Mouse (Mus musculus) myocyte (in vitro differentiated cells): Measurements from ENCODE around the gene Gm17660. TPM values are rescaled to one million over a fixed set of nuclear protein-coding genes. Genes with fewer than 3 reads are reported as not detected.

Experiments
- H3K27me3 ChIP-seq: one replicate; pipeline ENCODE4 v1.6.1; 2011; ENCODE audit not compliant: control insufficient read depth, insufficient read depth, insufficient read length
- H3K36me3 ChIP-seq: one replicate; pipeline ENCODE4 v1.6.1; 2011; ENCODE audit not compliant: control insufficient read depth, insufficient read depth
- H3K4me2 ChIP-seq: one replicate; pipeline ENCODE4 v1.6.1; 2011; ENCODE audit warnings: low read depth, control low read depth
- H3K4me3 ChIP-seq: one replicate; pipeline ENCODE4 v1.5.1; 2011; ENCODE audit warnings: mild to moderate bottlenecking, control low read depth, moderate library complexity
- H3K79me2 ChIP-seq: one replicate; pipeline ENCODE4 v1.6.1; 2011; ENCODE audit not compliant: control insufficient read depth, insufficient read depth
- H3ac ChIP-seq: one replicate; pipeline ENCODE4 v1.6.1; 2011; ENCODE audit not compliant: control insufficient read depth, insufficient read length
- CEBPB ChIP-seq: IDR thresholded peaks from 2 replicates; pipeline ENCODE4 v1.6.1; 2011; ENCODE audit warnings: mild to moderate bottlenecking, moderate library complexity; ENCODE audit not compliant: poor library complexity, insufficient read depth, severe bottlenecking
- E2F4 ChIP-seq: IDR thresholded peaks from one replicate; pipeline ENCODE4 v1.6.1; 2011; ENCODE audit warnings: mild to moderate bottlenecking, control low read depth, moderate library complexity; ENCODE audit not compliant: insufficient read depth
- MAX ChIP-seq: IDR thresholded peaks from one replicate; pipeline ENCODE4 v1.6.1; 2011; ENCODE audit warnings: low read depth, mild to moderate bottlenecking, control low read depth
- MYOD1 ChIP-seq, 3 experiments: IDR thresholded peaks; one replicate each; pipeline ENCODE4 v1.6.1; 2011; ENCODE audit warnings: control low read depth in 2 of 3, low read depth in 2 of 3, mild to moderate bottlenecking in 2 of 3, moderate library complexity in 1 of 3; ENCODE audit not compliant: insufficient read length in 2 of 3, control insufficient read depth in 1 of 3
- MYOG ChIP-seq, 3 experiments: IDR thresholded peaks; one replicate each; pipeline ENCODE4 v1.6.1; 2011; ENCODE audit warnings: control low read depth in 2 of 3, low read depth in 2 of 3, mild to moderate bottlenecking in 2 of 3; ENCODE audit not compliant: insufficient read length in 2 of 3, control insufficient read depth in 1 of 3, insufficient read depth in 1 of 3
- POLR2A ChIP-seq: IDR thresholded peaks from one replicate; pipeline ENCODE4 v1.6.1; 2011; ENCODE audit warnings: low read depth, mild to moderate bottlenecking, control low read depth, moderate library complexity; ENCODE audit not compliant: insufficient read length
- POLR2AphosphoS2 ChIP-seq: IDR thresholded peaks from one replicate; pipeline ENCODE4 v1.6.1; 2011; ENCODE audit warnings: low read depth, control low read depth; ENCODE audit not compliant: insufficient read length
- REST ChIP-seq: IDR thresholded peaks from one replicate; pipeline ENCODE4 v1.6.1; 2011; ENCODE audit warnings: mild to moderate bottlenecking, control low read depth, moderate library complexity; ENCODE audit not compliant: insufficient read depth, insufficient read length
- SRF ChIP-seq: IDR thresholded peaks from one replicate; pipeline ENCODE4 v1.6.1; 2011; ENCODE audit warnings: low read depth; ENCODE audit not compliant: control insufficient read depth, insufficient read length
- TCF12 ChIP-seq: IDR thresholded peaks from one replicate; pipeline ENCODE4 v1.6.1; 2011; ENCODE audit warnings: mild to moderate bottlenecking, control low read depth; ENCODE audit not compliant: poor library complexity, insufficient read depth, severe bottlenecking
- TCF3 ChIP-seq: IDR thresholded peaks from one replicate; pipeline ENCODE4 v1.6.1; 2011; ENCODE audit warnings: low read depth, control low read depth; ENCODE audit not compliant: insufficient read length
- USF1 ChIP-seq: IDR thresholded peaks from one replicate; pipeline ENCODE4 v1.6.1; 2011; ENCODE audit warnings: low read depth, mild to moderate bottlenecking, control low read depth, moderate library complexity
- polyA plus RNA-seq: library from polyadenylated mRNA; unstranded; fragments of >200 nt; fragmentation: generic; extraction: Trizol; gene quantifications from one replicate; pipeline ENCODE4 v1.2.1, GENCODE M21; 2012; ENCODE audit warnings: missing spikeins

The Gm17660 gene
- polyA plus RNA-seq, 1 experiment: not detected

- no peak overlapping the region for H3ac ChIP-seq
- H3K27me3 ChIP-seq: peaks cover 9% of the 10 kb centered on the region
- TF ChIP-seq TCF12 (no peak), TCF3 (no peak), CEBPB (no peak)
- no peaks in the 10 kb centered on the region for H3K79me2 ChIP-seq
- H3K36me3 ChIP-seq: no peaks in the 10 kb centered on the region
- H3K4me2 ChIP-seq: no peak overlapping the region
- H3K4me3 ChIP-seq: no peak overlapping the region
These were observed 24.5 kb upstream of the Gm17660 start for GRCm38 (mm10) chr5:104101678-104102531.

DNA sequence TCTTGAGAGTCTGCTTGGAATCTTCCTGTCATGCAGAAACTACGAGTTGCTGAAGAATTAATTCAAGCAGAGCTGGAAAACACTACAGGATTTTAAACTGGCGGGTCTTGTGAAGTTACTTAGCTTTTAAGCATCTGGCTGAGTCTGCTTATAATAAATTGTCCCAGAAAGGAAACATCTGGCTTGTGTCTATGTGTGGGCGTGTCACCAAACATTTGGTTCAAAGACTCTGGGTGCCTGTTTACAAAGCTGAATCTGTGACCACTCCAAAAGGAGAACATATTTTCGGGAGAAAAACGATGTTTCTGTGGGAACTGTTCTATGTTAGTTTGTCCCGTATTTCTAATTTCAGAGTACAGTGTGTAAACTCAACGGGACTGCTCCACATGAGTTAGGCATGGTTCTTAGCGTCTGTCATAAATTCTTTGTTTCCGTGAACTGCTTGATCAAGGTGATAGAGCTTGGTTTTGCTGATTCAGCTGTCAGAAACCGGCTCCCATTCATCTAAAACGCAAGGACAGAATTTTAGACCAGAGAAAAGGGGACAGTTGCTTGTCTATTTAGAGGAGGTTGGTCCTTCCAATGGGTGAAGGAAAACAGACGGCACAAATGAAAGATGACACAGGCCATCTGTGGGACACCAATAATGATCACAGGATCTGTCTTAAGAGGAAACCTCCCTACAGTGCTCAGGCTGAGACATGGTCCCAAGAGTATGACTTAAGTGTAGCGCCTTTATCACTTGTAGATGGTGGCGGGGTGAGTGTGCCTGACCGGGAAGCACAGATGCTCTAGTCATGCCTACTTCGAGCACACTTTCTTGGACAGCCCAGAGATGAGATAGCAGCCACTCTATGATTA lies 18.9 kb upstream of the Gm17660 start:
- Histone ChIP-seq H3K4me2 (no peak overlapping the region), H3K27me3 (peaks cover 9% of the 10 kb centered on the region), H3K79me2 (no peaks in the 10 kb centered on the region), H3K4me3 (no peak overlapping the region), H3ac (no peak overlapping the region), H3K36me3 (no peaks in the 10 kb centered on the region)
- TF ChIP-seq E2F4 (no peak), MYOD1 (IDR thresholded peaks at IDR 0.05; ENCODE audit: control insufficient read depth in 1 of 3, insufficient read length in 2 of 3, low read depth in 2 of 3) (no peak), USF1 (no peak), TCF3 (no peak), CEBPB (no peak)

DNA sequence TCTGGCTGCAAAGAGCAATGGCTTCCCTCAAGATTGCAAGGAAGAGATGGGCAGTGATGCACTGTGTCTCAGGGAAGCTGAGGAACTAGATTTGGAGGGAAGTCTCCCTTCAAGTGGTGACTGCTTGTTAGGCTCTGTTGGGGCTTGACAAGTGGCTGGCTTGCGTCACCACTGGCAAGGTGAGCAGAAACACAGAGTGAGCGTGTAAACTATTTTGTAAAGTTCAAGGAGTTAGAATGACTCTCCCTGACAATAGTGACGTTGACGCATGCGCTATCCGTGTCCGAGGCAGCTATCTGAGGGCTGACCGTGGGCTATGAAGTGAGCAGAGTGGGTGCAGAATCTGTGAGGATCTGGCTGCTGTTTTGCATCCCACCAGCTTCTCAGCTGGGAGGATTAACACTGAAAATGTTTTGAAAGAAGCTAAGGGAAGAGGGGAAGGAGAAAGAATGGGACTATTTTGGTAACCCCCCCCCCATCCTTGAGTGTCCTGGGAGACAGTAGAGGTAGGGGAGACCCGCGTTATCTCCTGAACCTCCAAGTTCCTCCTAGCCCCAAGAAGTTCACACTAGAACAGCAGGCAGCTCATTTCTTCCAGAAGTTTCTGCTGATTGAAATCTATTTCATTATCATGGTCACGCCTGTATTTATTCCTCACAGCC lies 18.1 kb upstream of the Gm17660 start:
- no peak overlapping the region for H3K4me3 ChIP-seq

DNA sequence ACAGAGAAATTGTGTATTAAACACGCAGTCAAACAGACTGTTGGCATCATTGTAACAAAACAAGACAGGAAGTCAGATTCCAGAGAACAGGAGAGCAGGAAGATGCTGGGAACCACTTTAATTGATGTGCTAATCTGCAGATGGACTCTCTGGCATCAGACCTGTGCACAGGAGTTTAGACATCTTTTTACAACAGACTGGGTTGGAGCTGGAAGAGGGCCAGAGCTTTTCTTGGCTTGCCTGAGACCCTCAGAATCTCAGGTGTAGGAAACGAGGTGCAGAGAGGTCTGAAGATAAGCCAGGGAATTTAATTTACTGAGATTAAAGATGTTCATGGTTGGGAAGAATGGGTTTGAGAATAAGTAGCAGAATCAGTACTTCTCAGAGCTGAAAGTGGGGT lies 12.3 kb upstream of the Gm17660 start:
- H3K4me3 ChIP-seq: no peak overlapping the region
- no peak overlapping the region for H3K4me2 ChIP-seq
- H3K27me3 ChIP-seq: peaks cover 7% of the 10 kb centered on the region
- H3K36me3 ChIP-seq: no peaks in the 10 kb centered on the region
- H3K79me2 ChIP-seq: no peaks in the 10 kb centered on the region
- H3ac ChIP-seq: no peak overlapping the region
- TF ChIP-seq USF1 (no peak), MYOG (IDR thresholded peaks at IDR 0.05; ENCODE audit: control insufficient read depth in 1 of 3, insufficient read depth in 1 of 3, insufficient read length in 2 of 3, low read depth in 2 of 3) (no peak), TCF12 (no peak), POLR2AphosphoS2 (no peak), MYOD1 (IDR thresholded peaks at IDR 0.05; ENCODE audit: control insufficient read depth in 1 of 3, insufficient read length in 2 of 3, low read depth in 2 of 3) (no peak), POLR2A (no peak), SRF (no peak), CEBPB (no peak), MAX (no peak), TCF3 (no peak), E2F4 (no peak), REST (no peak)

More for the DNA sequence above, 18.1 kb upstream of the Gm17660 start:
- no peak for TF ChIP-seq E2F4
- TF ChIP-seq SRF: no peak
- TF ChIP-seq MYOD1 (IDR thresholded peaks at IDR 0.05; ENCODE audit: control insufficient read depth in 1 of 3, insufficient read length in 2 of 3, low read depth in 2 of 3): no peak
- TF ChIP-seq REST: no peak
- TF ChIP-seq POLR2AphosphoS2: no peak
- TF ChIP-seq TCF3: no peak
- TF ChIP-seq CEBPB: no peak
- TF ChIP-seq MYOG (IDR thresholded peaks at IDR 0.05; ENCODE audit: control insufficient read depth in 1 of 3, insufficient read depth in 1 of 3, insufficient read length in 2 of 3, low read depth in 2 of 3): no peak
- no peak for TF ChIP-seq MAX
- TF ChIP-seq TCF12: no peak
- TF ChIP-seq USF1: no peak
- TF ChIP-seq POLR2A: no peak
- Histone ChIP-seq H3K4me2 (no peak overlapping the region), H3K27me3 (peaks cover 7% of the 10 kb centered on the region), H3K79me2 (no peaks in the 10 kb centered on the region), H3ac (no peak overlapping the region), H3K36me3 (no peaks in the 10 kb centered on the region)
